Mouse (Mus musculus): ENCODE data around the gene Atxn7l1. TPM values are rescaled to one million over a fixed set of nuclear protein-coding genes. Genes with fewer than 3 reads are reported as not detected.

Gene Atxn7l1
- polyA plus RNA-seq, 1 experiment from 2014 or later: 25.7 TPM

DNA sequence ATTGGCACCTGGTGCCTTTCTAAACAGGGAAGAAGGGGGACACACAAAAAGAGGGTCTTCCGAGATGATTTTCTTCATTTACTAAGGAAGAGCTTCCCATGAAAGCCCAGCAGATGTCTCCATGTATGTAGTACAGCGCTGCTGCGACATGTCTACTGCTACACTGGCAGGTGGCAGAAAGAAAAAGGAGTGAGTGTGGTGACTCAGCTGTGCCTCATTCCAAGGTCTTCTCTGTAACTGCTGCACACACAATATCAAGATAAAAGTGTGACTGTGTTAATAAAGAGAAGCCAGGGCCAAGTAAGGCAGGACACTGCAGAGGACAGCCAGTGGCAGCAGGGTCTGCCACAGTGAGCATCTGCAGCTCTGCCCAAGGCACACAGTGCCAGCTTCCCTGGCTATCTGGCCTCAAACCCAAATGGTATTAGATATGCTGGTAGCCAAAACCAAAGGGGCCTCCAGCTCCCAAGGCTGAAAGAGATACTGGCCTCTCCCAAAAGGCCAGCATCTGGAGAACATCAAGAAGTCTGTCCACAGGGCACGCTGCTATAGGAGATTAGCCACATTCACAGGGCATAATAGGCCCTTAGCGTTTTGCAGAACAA, 212.5 kb downstream of the Atxn7l1 start:
- Histone ChIP-seq H3K27ac (peak overlapping the region; percentile 59; the same call in 1 of the 2 replicates), H3K36me3 (replicated peaks; ENCODE audit: control insufficient read depth, insufficient read depth) (peaks cover 18% of the 10 kb centered on the region; the same call in 1 of the 2 replicates), H3K27me3 (ENCODE audit: control insufficient read depth, insufficient read depth, low read length) (no peaks in the 10 kb centered on the region), H3K4me2 (replicated peaks) (no peak overlapping the region), H3K9ac (no peak overlapping the region), H3K9me3 (ENCODE audit: control insufficient read depth, low read length) (no peaks in the 10 kb centered on the region), H3K4me1 (replicated peaks; ENCODE audit: control insufficient read depth, insufficient read depth, low read length) (no peaks in the 10 kb centered on the region), H3K4me3 (replicated peaks; ENCODE audit: low read length) (no peak overlapping the region)
- DNase-seq (ENCODE audit: low spot score) (no peak), ATAC-seq (ENCODE audit: low FRiP score) (peak; percentile 38; the same call in 1 of the 2 replicates)
- 86% methylated on average over 5 of the region's 5 CpGs for WGBS

DNA sequence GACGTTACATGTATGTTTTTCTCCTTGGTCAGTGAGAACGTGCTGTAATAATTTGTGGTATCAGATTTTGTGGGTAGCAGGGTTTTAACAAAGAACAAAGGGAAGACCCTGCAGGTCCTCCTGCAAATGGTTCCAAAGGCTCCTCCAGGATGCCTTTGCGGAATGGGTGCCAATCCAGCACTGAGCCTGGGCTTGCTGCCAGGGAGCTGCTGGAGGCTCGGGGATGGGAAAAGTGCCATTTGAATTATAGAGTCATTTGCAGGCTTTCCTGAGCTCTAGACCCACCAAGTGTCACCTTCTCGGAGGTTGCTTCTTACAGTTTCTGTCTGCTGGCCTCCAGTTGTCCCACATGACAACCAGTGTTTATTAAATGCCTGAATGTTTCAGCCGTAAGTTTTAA, 213.2 kb downstream of the Atxn7l1 start:
- peak; percentile 45; the same call in 1 of the 2 replicates for ATAC-seq (ENCODE audit: low FRiP score)
- 47% methylated on average over 6 of the region's 6 CpGs for WGBS
- H3K27ac ChIP-seq: peak overlapping the region; percentile 59

DNA sequence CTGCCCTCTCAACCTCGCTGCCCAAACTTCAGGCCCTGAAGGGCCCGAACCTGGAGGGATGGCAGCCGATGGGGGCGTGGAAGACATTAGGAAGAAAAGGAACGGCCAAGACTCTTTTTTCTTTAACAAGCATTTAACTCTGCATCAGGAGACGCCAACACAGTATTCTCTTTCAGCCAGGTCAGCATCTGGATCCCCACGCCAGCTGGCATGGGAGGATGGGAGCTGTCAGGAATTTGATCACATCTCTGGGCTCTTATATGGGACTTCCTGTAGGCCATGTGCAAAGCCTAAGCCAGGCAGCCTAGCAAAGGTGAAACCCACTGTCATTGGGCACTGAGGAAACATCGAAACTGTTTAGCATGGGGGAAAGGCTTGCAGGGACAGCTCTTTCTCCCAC, 217.0 kb downstream of the Atxn7l1 start:
- 84% methylated on average over 8 of the region's 8 CpGs for WGBS

More for the DNA sequence above, 213.2 kb downstream of the Atxn7l1 start:
- peak; percentile 79 for DNase-seq (ENCODE audit: low spot score)
- no peaks in the 10 kb centered on the region for H3K4me1 ChIP-seq (replicated peaks; ENCODE audit: control insufficient read depth, insufficient read depth, low read length)
- H3K9me3 ChIP-seq (ENCODE audit: control insufficient read depth, low read length): no peaks in the 10 kb centered on the region
- H3K9ac ChIP-seq: no peak overlapping the region
- H3K27me3 ChIP-seq (ENCODE audit: control insufficient read depth, insufficient read depth, low read length): no peaks in the 10 kb centered on the region
- H3K36me3 ChIP-seq (replicated peaks; ENCODE audit: control insufficient read depth, insufficient read depth): peaks cover 18% of the 10 kb centered on the region; the same call in 1 of the 2 replicates
- H3K4me2 ChIP-seq (replicated peaks): no peak overlapping the region
- H3K4me3 ChIP-seq (replicated peaks; ENCODE audit: low read length): no peak overlapping the region

DNA sequence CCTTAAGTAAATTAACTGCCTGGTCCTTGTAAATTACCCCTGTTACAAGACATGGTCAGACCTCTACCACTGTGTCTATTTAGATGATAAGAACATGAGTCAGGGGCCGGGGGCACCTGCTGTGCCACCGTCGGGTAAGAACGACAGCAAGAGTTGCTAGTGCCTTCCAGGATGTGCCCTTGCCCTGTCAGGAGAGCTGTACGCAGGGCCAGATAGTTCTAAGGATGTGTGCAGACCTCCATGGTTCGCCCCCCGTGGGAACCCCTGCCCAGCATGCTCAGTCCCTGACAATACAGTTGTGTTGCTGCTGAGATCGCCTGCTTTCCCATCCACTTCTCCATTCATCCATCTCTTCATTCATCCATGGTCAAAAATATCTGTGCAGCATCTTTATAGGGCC, 217.6 kb downstream of the Atxn7l1 start:
- ATAC-seq (ENCODE audit: low FRiP score) (no peak), DNase-seq (ENCODE audit: low spot score) (no peak)
- 85% methylated on average over 8 of the region's 8 CpGs for WGBS
- Histone ChIP-seq H3K9ac (no peak overlapping the region), H3K9me3 (ENCODE audit: control insufficient read depth, low read length) (no peaks in the 10 kb centered on the region), H3K27me3 (ENCODE audit: control insufficient read depth, insufficient read depth, low read length) (no peaks in the 10 kb centered on the region), H3K4me2 (replicated peaks) (no peak overlapping the region), H3K27ac (no peak overlapping the region), H3K4me1 (replicated peaks; ENCODE audit: control insufficient read depth, insufficient read depth, low read length) (no peaks in the 10 kb centered on the region), H3K4me3 (replicated peaks; ENCODE audit: low read length) (no peak overlapping the region), H3K36me3 (replicated peaks; ENCODE audit: control insufficient read depth, insufficient read depth) (0 out of 2 replicates have a peak, but pooled peaks cover 12% of the 10 kb centered on the region)

More for the DNA sequence above, 217.0 kb downstream of the Atxn7l1 start:
- H3K27ac ChIP-seq: no peak overlapping the region
- no peaks in the 10 kb centered on the region for H3K4me1 ChIP-seq (replicated peaks; ENCODE audit: control insufficient read depth, insufficient read depth, low read length)
- DNase-seq (ENCODE audit: low spot score): no peak
- H3K27me3 ChIP-seq (ENCODE audit: control insufficient read depth, insufficient read depth, low read length): no peaks in the 10 kb centered on the region
- no peaks in the 10 kb centered on the region for H3K9me3 ChIP-seq (ENCODE audit: control insufficient read depth, low read length)
- no peak overlapping the region for H3K9ac ChIP-seq
- H3K36me3 ChIP-seq (replicated peaks; ENCODE audit: control insufficient read depth, insufficient read depth): 0 out of 2 replicates have a peak, but pooled peaks cover 17% of the 10 kb centered on the region
- no peak for ATAC-seq (ENCODE audit: low FRiP score)
- no peak overlapping the region for H3K4me3 ChIP-seq (replicated peaks; ENCODE audit: low read length)
- no peak overlapping the region for H3K4me2 ChIP-seq (replicated peaks)

DNA sequence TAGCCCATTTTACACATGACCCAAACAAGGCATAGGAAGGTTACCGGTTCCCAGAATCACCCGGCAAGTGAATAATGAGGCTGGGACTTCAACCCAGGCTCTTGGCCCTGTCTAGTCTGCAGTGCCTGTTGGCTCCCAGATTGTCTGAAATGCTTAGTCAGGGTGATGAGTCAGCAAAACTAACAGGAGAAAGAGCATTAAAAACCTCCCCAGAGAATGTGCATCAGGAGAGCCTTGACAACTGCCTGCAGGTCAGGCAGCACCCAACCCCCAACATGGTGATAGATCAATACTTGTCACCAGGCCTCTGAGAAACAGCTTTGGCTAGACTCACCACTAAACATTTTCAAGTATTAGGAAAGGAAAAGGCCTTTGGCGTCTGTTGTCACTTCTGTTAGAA, 222.1 kb downstream of the Atxn7l1 start:
- H3K4me1 ChIP-seq (replicated peaks; ENCODE audit: control insufficient read depth, insufficient read depth, low read length): no peaks in the 10 kb centered on the region

DNA sequence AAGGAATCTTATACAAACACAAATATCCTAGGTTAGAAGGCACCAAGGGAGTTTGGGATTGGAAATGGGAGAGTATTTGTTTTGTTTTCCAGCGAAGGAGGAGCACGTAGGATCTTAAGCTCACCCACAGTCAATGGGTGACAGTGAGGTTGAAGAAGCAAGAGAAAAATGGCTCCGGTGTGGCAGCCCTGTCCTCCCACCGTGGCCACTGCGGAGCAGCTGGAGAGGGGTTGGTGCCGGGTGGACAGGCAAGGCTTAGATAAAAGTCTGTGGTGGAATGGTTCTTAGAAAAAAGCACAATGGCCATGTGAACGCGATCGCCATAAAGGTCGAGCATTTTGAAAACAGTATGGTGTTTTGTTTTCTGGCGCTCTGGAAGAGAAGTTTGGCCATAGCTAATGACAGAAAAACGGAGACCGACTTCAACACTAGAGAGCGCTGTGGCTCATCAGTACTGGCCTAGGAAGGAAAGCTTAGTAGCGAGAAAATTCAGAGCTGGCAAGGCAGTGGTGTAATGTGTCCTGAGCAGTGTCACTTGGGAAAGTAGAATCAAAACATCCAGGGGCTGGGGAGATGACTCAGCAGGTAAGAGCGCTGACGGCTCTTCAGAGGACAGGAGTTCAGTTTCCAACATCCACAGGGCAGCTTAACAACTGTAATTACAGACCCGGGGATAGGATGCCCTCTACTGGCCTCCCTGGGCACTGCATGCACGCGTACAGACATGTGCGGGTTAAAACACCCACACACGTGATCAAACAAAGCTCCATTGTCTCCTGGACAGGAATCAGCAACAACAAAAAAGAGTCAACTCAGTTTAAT, 232.3 kb downstream of the Atxn7l1 start:
- H3K4me1 ChIP-seq (replicated peaks; ENCODE audit: control insufficient read depth, insufficient read depth, low read length): peaks cover 11% of the 10 kb centered on the region; the same call in 1 of the 2 replicates
- peak overlapping the region; percentile 43 for H3K4me2 ChIP-seq (replicated peaks)
- H3K9me3 ChIP-seq (ENCODE audit: control insufficient read depth, low read length): no peaks in the 10 kb centered on the region
- H3K9ac ChIP-seq: no peak overlapping the region
- DNase-seq (ENCODE audit: low spot score): peak; percentile 85
- ATAC-seq (ENCODE audit: low FRiP score): peak; percentile 78
- H3K27me3 ChIP-seq (ENCODE audit: control insufficient read depth, insufficient read depth, low read length): no peaks in the 10 kb centered on the region
- H3K36me3 ChIP-seq (replicated peaks; ENCODE audit: control insufficient read depth, insufficient read depth): no peaks in the 10 kb centered on the region
- 20% methylated on average over 22 of the region's 22 CpGs for WGBS
- H3K4me3 ChIP-seq (replicated peaks; ENCODE audit: low read length): peak overlapping the region; percentile 8; the same call in 1 of the 2 replicates
- no peak overlapping the region for H3K27ac ChIP-seq

More for the DNA sequence above, 222.1 kb downstream of the Atxn7l1 start:
- DNase-seq (ENCODE audit: low spot score) (no peak), ATAC-seq (ENCODE audit: low FRiP score) (no peak)
- Histone ChIP-seq H3K4me2 (replicated peaks) (no peak overlapping the region), H3K27ac (no peak overlapping the region), H3K9ac (no peak overlapping the region), H3K4me3 (replicated peaks; ENCODE audit: low read length) (no peak overlapping the region), H3K36me3 (replicated peaks; ENCODE audit: control insufficient read depth, insufficient read depth) (peaks cover 12% of the 10 kb centered on the region; the same call in 1 of the 2 replicates), H3K27me3 (ENCODE audit: control insufficient read depth, insufficient read depth, low read length) (no peaks in the 10 kb centered on the region), H3K9me3 (ENCODE audit: control insufficient read depth, low read length) (no peaks in the 10 kb centered on the region)
- 85% methylated on average over 3 of the region's 3 CpGs for WGBS

DNA sequence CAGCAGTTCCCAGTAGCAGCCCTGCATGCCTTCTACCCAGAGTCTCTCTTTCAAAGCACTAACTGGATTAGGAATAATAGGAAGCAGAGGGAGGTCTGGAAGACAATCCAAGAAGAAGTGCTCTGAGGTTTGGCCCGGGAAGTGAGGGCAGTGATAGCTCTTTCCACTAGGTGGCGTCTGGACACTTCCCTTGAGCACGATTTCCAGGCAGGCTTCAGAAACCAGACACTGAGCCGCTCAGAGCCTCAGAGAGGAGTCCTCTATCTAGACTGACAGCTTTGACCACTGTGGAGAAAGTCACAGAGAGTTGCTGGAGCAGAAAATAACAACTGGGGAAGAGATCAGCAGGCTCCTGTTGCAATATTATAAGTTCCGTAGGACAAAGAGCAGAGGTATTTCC, 241.3 kb downstream of the Atxn7l1 start:
- H3K9ac ChIP-seq: no peak overlapping the region
- no peak overlapping the region for H3K27ac ChIP-seq
- H3K4me3 ChIP-seq (replicated peaks; ENCODE audit: low read length): no peak overlapping the region
- 7% methylated on average over 5 of the region's 5 CpGs for WGBS
- ATAC-seq (ENCODE audit: low FRiP score) (peak; percentile 78), DNase-seq (ENCODE audit: low spot score) (peak; percentile 91)
- H3K27me3 ChIP-seq (ENCODE audit: control insufficient read depth, insufficient read depth, low read length): no peaks in the 10 kb centered on the region
- H3K36me3 ChIP-seq (replicated peaks; ENCODE audit: control insufficient read depth, insufficient read depth): no peaks in the 10 kb centered on the region
- no peaks in the 10 kb centered on the region for H3K9me3 ChIP-seq (ENCODE audit: control insufficient read depth, low read length)
- no peak overlapping the region for H3K4me2 ChIP-seq (replicated peaks)
- H3K4me1 ChIP-seq (replicated peaks; ENCODE audit: control insufficient read depth, insufficient read depth, low read length): no peaks in the 10 kb centered on the region

DNA sequence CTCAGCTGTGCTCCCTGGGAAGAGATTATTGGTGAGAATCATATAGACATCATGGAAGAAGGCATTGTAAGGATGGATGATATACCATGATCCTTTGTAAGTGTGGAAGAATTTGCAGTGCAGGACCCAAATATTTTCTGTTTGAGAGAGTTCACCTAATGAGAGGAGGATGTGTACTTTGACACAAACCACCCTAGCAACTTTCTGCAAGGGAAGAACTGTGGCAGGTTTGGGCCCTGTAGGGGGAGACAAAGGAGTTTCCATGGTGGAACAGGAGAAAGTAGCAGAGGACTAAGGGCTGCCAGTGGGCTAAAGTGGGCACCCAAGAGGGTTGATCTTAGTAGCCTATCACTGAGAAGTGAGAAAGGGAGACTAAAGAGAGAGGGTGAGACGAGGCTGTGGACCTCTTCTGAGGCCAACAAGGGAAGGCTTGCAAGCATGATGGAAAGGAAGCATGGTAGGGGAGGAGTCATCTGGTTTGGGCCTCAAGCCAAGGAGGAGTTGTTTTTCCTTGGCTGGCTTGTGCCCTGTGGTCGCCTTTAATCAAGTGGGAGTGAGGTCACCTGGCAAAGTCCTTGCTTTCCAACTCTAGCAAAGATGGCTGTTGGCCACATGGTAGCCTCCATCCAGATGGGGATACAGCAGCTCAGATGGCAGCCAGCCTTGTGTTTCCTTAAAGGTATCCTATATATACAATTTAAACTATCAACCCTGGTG, 243.5 kb downstream of the Atxn7l1 start:
- Histone ChIP-seq H3K4me1 (replicated peaks; ENCODE audit: control insufficient read depth, insufficient read depth, low read length) (peaks cover 13% of the 10 kb centered on the region; the same call in 1 of the 2 replicates), H3K4me2 (replicated peaks) (no peak overlapping the region), H3K27ac (no peak overlapping the region), H3K9me3 (ENCODE audit: control insufficient read depth, low read length) (no peaks in the 10 kb centered on the region), H3K27me3 (ENCODE audit: control insufficient read depth, insufficient read depth, low read length) (no peaks in the 10 kb centered on the region), H3K9ac (no peak overlapping the region), H3K4me3 (replicated peaks; ENCODE audit: low read length) (no peak overlapping the region), H3K36me3 (replicated peaks; ENCODE audit: control insufficient read depth, insufficient read depth) (no peaks in the 10 kb centered on the region)
- ATAC-seq (ENCODE audit: low FRiP score): no peak
- WGBS: 72% methylated on average over 2 of the region's 2 CpGs
- DNase-seq (ENCODE audit: low spot score): no peak
